Mouse (Mus musculus) megakaryocyte, embryonic 14.5 days (primary cell): Measurements from ENCODE around the gene Smtnl1.

Source experiments
- FLI1 ChIP-seq: IDR thresholded peaks from 2 replicates; pipeline ENCODE4 v1.6.1; 2012; ENCODE audit warnings: low read length, inconsistent platforms, mixed read lengths
- GATA1 ChIP-seq: IDR thresholded peaks from 3 replicates; pipeline ENCODE4 v1.6.1; 2012; ENCODE audit warnings: mixed read lengths, low read length, inconsistent platforms, borderline replicate concordance

GRCm38 (mm10) chr2:84770501-84770900 is 52.0 kb downstream of the Smtnl1 start:
- TF ChIP-seq GATA1, result no peak
- TF ChIP-seq FLI1, result no peak
